Mouse (Mus musculus) kidney, adult 8-10 months (tissue): ENCODE measurements around the gene Fgd5.

Source experiments
- DNase-seq, 2 experiments: peaks; one replicate each; pipeline ENCODE4 v3.0.0; 2022

Gene Fgd5

DNA sequence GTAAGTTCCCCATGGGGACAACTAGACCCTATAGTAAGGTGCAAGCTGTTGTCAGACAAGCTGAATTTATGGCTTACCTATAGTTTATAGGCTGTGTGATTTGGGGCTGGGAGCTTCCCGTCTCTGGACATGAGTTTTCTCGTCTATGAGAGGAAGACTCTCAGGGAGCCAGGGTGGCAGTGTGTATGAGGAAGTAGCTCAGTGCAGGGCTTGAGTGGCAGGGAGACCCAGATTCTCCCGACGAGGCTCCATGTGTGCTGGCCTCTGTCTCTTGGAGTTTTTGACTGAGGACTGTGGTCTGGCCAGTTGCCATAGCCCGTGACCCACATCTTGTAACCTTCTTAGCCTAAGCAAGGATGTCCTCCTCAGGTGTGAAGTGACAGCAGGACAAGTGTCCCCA, 33.7 kb downstream of the Fgd5 start:
- no peak for DNase-seq

GRCm38 (mm10) chr6:92013035-92013434, 34.4 kb downstream of the Fgd5 start:
- no peak for DNase-seq

DNA sequence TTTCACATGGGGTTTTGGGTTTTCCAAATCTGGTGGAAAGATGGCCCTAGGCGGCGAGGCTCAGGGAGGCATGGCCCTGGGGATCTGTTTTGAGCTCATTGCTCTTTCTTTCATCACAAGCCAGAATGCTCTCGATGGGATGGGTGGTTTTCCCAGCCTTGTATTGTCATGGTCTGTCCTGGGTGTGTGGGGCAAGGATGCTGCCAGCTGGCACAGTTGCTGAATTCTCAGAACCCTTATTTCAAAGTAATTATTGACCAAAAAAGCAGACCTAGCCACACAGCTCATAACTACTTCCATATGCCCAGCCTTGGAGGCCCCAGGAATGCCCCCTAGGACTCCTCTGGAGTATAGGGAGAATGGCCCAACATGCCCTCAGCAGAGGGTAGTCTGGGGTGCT, 34.9 kb downstream of the Fgd5 start:
- DNase-seq = no peak

DNA sequence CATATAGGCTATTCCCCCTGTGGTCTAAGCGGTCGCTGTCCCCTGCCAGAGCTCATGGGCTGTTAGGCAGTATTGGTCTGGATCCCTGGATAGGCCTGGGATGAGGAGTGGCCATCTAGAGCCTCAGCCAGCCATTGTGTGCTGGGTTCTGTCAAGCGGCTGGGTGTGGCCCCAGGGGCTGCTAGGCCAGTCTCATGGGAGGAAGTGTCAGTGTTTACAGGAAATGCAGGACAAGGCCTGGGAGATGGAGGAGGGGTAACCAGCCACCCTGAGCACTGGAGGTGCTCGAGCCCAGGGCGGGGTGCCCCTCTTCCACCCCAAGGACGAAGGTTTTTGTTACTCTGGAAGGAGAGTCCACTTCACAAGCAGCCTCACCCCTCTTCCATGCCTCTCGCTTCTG, 36.3 kb downstream of the Fgd5 start:
- DNase-seq = peak; percentile 57 to 76

GRCm38 (mm10) chr6:92015848-92016247, 37.2 kb downstream of the Fgd5 start:
- DNase-seq = no peak

DNA sequence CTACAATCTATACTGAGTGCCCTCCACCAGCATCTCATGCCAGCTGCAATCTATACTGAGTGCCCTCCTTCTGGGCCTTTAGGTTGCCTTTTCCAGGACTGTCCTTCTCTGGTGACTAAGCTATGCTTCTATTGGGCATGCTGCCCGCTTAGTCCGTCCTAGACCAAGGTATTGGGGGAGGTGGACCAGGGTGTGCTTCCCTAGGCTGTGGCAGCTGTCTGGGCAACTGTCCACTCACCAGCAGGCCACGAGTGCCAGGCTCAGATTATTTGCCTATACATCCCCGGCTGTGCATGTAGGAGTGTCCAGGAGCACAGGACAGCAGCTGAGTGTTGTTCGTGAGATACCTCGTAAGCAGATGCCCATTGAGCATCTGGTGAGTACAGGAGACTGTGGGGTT, 38.1 kb downstream of the Fgd5 start:
- no peak for DNase-seq

DNA sequence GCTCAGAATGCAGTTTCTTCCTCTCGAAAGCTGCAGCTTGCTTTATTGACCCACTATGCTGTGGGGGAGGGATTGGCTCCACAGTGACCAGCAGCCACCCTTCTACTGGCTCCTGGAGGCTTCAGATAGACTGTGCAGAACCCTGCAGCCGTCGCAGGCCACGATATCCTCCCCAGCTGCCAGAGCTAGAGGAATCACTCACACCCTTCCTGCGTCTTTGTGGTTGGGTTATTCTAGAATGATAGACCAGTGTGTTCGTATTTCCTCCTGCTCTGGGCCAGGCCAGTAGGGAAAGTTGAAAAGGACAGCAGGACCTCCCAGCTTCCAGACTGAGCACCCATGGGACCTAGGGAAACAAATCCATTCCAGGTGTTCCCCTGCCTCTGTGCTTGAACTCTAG, 39.7 kb downstream of the Fgd5 start:
- DNase-seq = peak; percentile 24 to 32

- no peak for DNase-seq
Observed at GRCm38 (mm10) chr6:92021061-92021460, 42.4 kb downstream of the Fgd5 start.

GRCm38 (mm10) chr6:92021506-92021905, 42.8 kb downstream of the Fgd5 start:
- no peak for DNase-seq

GRCm38 (mm10) chr6:92025252-92025651, 46.6 kb downstream of the Fgd5 start:
- no peak for DNase-seq

DNA sequence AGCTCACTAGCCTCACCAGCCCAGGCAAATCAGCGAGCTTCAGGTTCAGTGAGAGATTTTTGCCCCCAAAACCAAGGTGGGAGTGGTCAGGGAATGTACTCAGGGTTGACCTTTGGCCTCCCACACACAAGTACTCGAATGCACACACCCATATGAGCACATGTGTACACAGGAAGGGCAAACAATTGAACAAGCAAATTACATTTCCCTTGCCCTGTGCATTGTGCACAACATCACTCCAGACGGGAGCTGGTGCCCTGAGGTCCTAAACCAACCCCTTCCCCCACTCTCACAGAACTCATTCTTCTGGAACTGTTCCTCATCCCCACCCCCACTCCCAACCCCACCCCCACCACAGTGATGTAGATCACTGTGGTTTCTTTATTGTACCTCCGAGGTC, 48.7 kb downstream of the Fgd5 start:
- no peak for DNase-seq

GRCm38 (mm10) chr6:92030646-92031045, 52.0 kb downstream of the Fgd5 start:
- no peak for DNase-seq

- peak; percentile 56 to 62 for DNase-seq
Observed at GRCm38 (mm10) chr6:92034713-92035112, 56.0 kb downstream of the Fgd5 start.

- DNase-seq = peak; percentile 29 to 31
Observed at GRCm38 (mm10) chr6:92036372-92036771, 57.7 kb downstream of the Fgd5 start.

DNA sequence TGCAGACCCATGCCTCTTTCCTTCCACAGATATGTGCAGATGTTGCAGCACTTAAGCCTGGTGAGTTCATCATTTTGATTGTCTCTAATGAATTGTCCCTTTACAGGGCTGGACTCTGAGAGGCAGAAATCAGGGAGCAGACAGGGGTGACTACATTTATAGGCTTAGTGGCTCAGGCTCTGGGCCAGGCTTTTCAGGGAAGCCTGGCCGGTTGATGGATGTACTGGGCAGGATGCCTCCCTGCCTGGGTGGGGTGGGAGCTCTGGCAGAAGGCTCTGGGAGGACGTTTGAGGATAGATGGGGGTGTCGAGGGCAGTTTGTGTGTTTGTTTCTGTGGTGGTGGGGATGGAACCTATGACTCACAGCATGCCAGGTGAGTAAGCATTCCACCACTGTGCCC, 59.5 kb downstream of the Fgd5 start:
- DNase-seq = no peak

GRCm38 (mm10) chr6:92041271-92041670, 62.6 kb downstream of the Fgd5 start:
- DNase-seq = peak; percentile 64 to 71

DNA sequence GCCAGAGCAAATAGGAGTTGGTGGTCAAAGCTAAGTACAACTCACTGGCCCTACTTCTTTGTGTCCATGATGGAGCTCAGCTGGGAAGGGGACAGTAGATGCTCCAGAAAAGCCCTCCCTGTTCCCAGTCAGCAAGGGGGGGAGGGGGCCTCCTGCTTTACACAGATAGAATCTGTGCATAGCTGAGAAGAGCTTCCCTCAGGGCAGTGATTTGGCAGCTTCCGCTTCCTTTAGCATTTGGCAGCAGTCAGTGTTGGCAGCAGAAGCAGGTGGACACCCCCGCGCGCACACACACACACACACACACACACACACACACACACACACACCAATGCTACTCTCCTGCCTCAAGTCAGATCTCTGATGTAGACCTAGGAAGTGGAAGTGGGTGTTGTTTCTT, 63.4 kb downstream of the Fgd5 start:
- DNase-seq = peak; percentile 28 to 39

DNA sequence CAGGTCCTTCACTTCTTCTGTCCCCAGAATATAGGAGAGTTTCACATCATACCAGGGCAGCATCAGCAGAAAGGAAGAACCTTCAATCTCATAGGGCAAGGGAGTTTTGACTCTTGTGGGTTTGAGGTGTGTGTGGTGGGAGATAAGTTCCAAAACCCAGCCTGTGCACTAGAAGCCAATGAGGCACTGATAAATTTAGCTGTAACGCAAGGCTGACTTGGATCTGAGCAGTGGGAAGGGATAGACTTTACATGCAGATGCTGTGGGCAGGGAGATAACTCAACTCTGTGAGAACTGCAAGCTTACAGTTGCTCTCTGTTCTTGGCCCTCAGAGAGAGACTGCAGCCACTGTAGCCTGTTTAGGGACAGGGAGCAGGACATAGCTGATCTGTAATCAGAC, 64.2 kb downstream of the Fgd5 start:
- no peak for DNase-seq

GRCm38 (mm10) chr6:92057768-92058167, 79.1 kb downstream of the Fgd5 start:
- DNase-seq = no peak

GRCm38 (mm10) chr6:92061725-92062124, 83.0 kb downstream of the Fgd5 start:
- DNase-seq = no peak

DNA sequence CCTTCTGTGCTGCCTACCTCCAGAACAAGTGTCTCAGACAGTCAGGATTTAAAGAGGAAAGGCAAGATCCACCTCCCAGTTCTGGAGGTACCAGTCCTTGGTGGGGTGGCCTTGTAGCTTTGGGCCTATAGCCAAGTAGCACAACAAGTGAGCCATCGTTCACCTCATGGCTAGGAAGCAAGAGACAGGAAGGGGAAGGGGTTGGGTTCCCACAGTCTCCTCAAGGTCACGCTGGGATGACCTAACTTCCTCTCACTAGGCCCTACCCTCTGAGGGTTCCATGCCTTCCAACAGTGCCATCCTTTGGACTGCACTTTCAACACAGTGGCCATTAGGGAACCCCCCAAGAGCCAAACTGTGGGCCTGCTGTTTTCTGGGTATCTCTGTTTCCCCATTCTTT, 84.8 kb downstream of the Fgd5 start:
- peak; percentile 25 to 38 for DNase-seq

DNA sequence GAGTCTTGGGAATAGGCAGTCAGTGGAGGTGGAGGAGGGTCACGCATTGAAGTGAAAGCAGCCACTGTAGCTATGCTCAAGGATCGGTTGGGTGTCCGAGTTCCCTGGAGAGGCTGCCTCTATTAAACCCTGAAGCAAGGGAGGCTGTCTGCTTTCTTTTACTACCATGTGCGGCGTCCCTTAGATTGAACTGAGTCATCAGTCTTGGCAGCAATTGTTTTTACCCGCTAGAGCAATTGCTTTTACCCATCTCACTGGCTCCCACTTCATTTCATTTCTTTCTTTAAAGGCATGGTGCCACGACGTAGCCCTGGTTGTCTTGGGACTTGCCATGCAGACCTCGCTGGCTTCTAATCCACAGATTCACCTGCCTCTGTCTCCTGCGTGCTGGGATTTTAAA, 85.4 kb downstream of the Fgd5 start:
- no peak for DNase-seq

- DNase-seq = peak in 1 of 2 experiments; percentile 48
Observed at GRCm38 (mm10) chr6:92065721-92066496, 87.2 kb downstream of the Fgd5 start.

DNA sequence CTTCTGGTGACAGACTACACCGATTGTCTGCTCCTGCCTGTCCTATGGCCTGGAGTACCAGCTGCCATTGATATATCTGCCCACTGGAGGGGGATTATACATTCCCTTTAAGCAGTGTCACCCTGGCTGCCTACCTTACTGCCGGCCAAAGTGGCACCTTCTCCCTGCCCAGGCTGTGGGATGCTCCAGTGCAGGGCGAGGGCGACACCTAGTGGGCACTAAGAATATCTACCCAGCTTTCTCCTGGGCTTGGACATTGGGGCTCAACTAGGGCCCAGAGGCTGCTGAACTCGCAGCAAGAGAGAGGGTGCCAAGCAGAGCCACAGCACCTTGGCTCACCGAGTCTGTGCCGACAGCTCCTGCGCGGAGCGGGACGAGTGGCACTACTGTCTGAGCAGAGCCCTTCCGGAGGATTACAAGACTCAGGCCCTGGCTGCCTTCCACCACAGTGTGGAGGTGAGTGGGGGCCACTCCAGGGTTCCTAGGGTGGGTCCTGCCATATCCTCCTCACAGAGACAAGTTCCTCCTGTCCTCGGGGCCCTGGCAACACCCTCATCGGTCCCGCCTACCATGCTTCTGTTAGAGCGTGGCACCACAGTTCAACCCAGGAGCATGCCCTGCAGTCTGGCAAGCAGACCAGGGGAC, 88.6 kb downstream of the Fgd5 start:
- peak; percentile 67 to 73 for DNase-seq
